Mouse (Mus musculus) adipocyte (in vitro differentiated cells): ENCODE results near the gene Glipr1l3.
A peak's percentile ranks its signal among the peaks of the same experiment; 100 is the strongest.
"Not testable (repeated sequence)": the region's sequence is repeated elsewhere in the genome, so short reads cannot be mapped to it uniquely, and the experiment has no call there.

Experiments used
- DNase-seq: peaks from one replicate; pipeline ENCODE4 v3.0.0-alpha.2; 2016; ENCODE audit warnings: low spot score

Glipr1l3 gene

DNA sequence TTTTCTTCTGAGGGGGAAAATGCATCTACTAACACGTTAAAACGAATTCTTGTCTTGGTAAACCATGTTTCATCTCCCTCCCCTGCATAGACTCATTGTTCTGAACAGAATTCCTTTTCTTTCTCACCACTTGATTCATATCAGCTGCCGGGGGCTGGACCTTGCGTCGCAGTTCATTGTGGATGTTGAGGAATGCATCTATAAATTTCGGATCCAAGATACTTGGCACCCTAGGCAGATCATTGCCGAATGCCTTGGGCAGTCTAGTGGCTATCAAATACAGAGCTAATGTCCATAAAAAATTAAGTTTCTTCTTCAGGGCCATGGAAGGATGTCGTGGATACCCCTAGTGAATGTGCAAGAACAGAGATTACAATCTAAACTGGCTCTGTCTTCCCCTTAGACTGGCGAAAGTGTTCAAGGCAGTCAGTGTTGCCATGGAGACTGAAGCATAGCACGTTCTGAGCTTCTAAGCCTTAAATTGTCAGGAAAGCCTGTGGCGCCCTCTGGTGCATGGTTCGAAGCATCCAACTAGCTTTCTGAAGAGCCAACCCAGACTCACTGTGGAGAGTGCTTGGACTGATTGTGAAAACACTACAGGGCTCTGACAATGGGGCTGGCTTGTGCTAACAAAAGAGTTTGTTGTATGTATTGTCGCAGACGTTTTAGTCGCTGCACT is at the start of gene Glipr1l3:
Gene Glipr1l3, minus strand, starts transcription at position 446 of the 679 bp plus-strand sequence.
- peak; percentile 81 for DNase-seq

DNA sequence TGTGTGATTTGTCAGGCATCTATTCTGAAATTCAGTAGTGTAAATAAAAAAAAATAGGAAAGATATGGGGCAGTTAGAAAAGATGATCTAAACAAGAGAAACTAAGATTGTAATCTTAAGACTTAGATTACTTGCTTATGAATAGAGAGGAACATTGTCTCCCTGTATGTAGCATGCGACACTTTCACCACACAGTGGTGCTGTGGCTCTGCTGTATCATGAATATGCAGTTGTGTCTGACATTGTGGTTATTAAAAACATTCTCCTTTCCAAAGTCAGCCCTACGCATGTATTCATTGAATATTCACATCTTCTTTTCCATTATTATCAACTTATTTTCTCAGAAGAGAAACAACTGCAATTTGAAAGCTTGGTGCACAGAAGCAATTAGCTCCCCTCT is 43.3 kb upstream of the Glipr1l3 start:
- DNase-seq = peak; percentile 85

DNA sequence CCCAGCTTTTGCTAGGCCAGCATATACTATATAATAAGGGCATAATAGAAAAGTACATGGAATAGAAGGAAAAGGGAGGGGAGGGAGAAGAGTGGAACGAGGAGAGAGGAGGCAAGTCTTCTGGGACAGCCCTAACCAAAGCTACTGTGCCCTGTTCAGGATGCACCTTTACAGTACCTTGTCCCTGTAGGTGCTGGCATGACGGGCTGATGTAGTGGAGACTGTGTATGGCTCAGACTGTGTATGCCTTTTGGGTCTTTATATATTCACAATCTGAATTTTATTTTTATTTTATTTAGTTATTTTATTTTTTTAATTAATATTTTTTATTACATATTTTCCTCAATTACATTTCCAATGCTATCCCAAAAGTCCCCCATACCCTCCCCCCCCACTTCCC is 33.8 kb upstream of the Glipr1l3 start:
- not testable (repeated sequence) for DNase-seq

DNA sequence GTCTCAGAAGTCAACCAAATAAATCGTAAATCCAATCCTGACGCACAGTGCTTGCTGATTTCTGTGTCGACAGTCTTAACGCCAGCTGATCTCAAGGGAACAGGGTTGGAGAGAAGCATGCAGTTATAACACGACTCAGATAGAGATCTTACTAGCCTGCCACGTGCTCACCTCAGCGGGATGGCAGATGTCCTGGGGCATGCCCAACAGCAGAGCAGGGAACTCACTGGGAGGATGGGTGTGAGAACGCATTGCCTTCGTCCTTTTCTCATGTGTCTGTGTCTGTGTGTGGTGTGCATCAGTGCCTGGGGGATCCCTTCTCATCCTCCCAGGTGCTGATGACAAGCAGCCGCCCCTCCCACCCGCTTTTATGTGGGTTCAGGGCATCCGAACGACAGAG is 16.9 kb upstream of the Glipr1l3 start:
- not testable (repeated sequence) for DNase-seq

DNA sequence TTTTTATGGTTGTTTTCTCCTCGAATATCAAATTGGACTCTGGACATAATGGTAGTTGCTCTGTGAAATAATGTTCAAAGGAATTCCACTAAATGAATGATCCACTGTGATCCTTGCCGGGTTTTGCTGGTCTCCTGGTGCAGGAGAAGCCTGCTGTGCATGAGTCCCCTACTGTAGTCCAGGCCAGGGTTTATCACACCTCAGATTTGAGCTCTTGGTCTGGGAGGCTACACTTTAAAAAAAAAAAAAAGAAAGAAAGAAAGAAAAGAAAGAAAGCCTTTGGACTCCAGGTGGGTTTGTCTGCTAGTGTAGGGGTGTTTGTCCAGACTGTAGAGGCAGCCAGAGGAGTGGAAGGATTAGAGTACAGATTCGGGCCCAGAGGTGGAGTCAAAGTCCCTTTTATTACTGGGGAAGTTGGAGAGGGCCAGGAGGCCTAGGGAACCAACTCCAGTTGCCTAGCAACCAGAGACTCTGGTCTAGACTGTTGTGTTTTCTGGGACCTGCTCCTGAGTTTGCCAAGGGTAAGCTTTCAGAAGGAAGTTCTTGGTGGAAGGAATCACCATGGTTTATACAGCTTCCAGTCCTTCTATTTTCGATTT is 3.1 kb upstream of the Glipr1l3 start, which contains the start of gene Caps2:
Gene Caps2, plus strand, starts transcription at position 454 of the 599 bp plus-strand sequence.
- peak; percentile 57 for DNase-seq

DNA sequence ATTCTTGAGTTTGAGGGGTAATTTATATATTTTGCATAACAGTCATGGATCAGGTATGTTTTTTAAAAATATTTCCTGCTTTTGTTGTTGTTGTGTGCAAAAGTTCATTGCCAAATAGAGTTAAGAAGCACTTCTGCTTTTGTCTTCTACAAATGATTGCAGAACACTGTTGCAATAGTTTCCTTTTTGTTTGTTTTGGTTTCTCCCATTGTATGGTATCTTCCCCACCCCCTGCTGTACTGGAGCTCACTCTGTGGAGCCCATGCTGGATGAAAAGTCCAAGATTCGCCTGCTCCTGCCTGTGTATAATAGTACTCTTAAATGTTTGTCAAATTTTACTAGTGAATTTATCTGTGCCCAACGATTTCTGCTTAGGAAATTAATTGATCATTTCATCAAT is 20.3 kb downstream of the Glipr1l3 start:
- peak; percentile 13 for DNase-seq

DNA sequence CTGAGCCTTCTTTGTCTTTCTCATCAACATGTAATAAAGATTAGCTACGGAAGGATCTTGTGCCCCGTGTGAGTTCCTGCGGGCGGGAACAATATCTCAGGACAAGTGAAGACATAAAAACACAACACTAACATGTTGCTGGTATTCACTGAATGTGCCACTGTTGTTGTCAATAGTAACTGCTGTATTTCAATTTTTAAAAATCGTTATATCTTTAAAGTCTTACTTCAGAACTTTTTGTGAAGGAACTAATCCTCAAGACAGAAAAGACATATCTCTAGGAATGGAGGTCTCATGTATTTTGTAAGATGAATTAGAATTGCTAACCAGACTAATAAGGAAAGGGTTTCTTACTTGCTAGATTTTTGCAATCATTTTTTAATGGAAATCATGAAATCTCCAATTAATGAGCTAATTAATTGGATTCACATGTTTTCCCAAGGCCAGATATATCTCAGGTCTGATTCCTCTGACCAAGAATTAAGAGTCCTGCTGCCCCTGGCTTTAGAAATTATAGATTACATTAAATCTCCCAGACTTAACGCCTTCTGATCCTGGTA is 21.2 kb downstream of the Glipr1l3 start:
- DNase-seq = no peak

DNA sequence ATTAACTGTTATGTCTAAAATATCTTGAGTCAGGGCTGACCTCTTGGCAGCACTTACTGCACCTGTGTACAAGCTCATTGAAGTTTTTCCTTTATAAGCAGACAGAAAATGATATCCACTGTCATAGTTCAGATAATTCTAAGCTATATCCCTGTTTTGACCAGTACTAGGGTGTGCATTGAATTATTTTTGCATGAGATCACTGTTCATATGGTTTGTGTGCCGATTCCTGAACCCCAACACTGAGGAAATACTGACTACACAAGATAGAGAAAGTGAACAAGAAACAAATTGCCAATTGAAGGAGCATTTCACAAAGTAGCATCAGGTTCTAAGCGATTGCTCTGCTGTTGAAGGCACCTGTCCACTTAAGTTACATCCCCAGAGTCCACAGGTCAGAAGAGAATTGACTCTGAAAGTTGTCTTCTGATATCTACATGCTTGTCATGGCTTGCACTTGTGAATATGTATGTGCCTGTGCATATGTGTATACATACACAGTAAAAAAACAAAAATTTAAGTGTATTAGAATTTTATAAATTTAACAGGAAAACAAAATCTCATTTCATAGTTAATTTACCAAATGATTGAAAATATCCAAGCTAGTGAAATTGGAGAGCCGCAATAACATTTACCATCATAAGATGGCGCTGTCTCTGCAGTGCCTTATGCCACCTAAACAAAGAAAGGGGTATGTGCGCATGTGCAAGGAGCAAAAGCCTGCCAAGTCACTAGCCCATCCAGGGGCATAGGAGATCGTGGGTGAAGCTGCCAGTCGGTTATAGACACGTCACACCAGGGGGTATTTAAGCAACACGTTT is 21.9 kb downstream of the Glipr1l3 start:
- DNase-seq = peak; percentile 58

DNA sequence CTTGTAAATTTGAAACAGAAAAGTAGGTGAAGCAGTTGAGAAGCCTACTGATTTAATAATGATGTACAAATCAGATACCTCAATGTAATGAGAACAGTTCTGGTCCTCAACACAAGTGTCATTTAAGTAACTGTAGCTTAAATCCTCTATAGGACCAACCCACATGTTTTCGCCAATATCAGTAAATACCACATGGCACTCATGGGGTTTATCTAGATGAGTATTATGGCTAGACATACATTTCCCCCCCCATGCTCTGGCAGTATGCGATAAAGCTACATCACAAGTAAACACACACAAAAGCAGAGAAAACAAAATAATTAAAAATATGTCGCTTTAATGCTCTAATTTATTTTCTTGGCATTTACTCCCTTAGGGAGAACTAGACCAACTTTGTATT is 27.9 kb downstream of the Glipr1l3 start:
- DNase-seq = no peak

DNA sequence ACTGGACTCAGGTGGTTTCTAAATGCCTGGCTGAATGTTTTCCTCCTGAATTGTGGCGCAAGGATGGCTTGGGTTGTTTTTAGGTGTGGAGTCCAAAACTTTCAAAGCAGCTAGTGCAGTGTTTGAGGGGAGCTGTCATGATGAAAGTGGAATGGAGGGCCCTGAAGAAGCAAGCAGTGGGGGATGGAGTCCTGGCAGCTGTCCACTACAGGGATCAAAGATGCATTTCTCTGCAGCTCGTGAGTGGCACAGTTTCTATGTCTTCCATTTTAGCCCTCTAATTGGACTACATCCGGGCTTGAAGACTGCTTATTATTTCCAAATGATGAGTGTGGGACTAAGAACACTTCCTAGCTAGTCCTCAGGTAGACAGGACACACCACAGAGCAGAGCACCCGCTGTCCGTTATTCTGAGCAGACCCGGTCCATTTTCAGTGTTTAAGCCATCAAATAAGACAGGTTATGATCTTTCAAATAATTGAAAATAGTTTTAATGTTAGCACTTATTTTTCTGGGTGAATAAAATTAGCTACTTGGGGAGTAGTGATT is 32.4 kb downstream of the Glipr1l3 start:
- not testable (repeated sequence) for DNase-seq

DNA sequence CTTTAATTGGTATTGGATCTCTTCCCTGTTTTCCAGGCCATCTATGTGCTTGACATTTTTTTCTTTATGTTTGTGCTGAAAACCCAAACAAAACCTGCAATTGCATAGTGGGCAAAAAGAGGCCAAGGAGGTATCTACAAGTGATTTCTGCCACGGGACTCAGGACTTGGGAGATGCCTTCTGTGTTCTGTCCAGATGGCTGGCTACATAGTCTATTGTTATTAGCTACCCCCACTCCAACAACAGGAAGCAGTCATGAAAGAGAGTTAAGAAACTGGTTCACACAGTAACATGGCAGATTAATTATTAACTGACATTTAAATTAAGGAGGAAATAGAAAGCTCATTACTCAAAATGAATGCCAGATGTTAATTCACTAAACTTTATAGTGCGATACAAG is 35.0 kb downstream of the Glipr1l3 start:
- not testable (repeated sequence) for DNase-seq

DNA sequence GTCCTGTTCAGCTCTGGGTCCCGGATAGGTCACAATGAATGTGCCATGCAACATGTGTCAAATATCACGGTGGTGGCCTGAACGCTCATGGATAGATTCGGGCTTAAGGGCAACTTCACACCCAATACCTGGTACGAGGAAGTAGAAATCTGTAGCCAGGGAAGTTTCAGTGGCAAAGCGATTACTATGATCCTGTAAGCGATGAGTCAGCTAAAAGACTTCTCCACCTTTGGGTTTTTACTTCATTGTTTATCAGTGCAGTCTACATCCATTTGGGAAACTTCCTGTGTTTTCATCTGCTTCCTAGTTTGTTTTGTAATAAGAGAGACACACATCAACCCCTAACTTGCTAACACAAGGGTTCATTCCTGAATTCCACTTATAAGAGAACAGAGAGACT is 49.7 kb downstream of the Glipr1l3 start:
- no peak for DNase-seq

DNA sequence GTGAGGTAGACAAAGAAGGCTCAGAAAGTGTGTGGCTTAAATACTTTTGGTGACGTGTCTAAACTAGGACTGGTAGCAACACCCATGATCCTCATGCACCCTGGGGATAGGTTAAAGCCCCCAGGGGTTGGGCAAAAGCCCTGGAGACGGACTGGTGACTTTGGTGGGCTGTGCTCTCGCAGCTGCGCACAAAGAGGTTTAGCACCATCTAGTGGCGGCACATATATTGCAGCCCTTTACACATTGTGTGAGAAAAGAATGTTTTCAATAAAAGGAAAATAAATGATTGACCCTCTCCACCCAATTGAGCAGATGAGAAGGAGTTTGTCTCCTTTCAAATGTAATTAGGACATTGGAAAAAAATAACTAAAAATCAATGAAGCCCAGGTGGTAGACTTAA is 54.3 kb downstream of the Glipr1l3 start:
- peak; percentile 33 for DNase-seq
